Mouse (Mus musculus) hematopoietic stem cell, adult 5-6 weeks (primary cell): ENCODE measurements around the gene Tnfrsf9. TPM values are rescaled to one million over a fixed set of nuclear protein-coding genes. Genes with fewer than 3 reads are reported as not detected.

Experiments used
- ATAC-seq, 2 experiments: fragments of 125-278 bp in 1 of 2; replicated peaks in 1 of 2; 2 replicates each; pipeline ENCODE4 v1.8.0; 2016 to 2017; ENCODE audit warnings: inconsistent platforms in 2 of 2, mild to moderate bottlenecking in 2 of 2, moderate number of reproducible peaks in 2 of 2, low read depth in 1 of 2, moderate TSS enrichment in 1 of 2; ENCODE audit not compliant: low FRiP score in 2 of 2, poor library complexity in 2 of 2, severe bottlenecking in 2 of 2, insufficient read depth in 1 of 2, low TSS enrichment in 1 of 2
- total RNA-seq: library from RNA; stranded (forward); fragments of 172-1452, 232-1000 nt; gene quantifications from 2 replicates; pipeline ENCODE4 v1.2.3, GENCODE M21; 2017

Tnfrsf9 gene
- total RNA-seq, 1 experiment from 2014 or later: not detected

DNA sequence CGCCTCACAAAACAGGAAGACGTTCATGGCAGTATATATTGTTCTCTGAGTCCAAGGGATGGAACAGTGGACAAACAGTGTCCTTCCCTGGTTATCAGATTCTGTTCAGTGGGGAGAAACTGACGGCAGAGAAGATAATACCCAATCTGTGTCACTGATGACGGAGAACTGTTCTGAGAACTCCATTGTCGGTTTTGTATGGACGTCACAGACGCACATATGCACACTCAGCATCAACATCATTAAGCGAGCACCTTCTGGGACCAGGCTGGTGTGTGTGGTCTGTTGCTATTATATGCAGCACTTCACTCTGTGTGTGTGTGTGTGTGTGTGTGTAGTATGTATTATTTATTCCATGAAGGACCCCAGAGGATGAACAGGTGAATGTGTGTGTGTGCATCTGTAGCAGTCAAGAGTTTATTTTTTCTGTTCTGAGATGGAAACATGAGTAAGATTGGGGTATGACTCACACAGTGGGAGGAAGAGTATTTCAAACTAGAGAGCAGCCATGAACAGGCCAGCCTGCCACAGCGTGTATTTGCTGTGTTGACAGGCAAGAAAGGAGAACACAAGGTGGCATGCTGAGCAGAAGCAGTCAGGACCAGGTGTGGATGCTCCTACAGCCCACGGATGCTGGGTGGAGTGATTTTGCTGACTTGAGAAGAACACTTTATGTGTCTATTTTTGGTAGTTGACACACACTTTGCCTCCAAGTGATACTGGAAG lies 982 bp downstream of the Tnfrsf9 start:
- no peak for ATAC-seq

DNA sequence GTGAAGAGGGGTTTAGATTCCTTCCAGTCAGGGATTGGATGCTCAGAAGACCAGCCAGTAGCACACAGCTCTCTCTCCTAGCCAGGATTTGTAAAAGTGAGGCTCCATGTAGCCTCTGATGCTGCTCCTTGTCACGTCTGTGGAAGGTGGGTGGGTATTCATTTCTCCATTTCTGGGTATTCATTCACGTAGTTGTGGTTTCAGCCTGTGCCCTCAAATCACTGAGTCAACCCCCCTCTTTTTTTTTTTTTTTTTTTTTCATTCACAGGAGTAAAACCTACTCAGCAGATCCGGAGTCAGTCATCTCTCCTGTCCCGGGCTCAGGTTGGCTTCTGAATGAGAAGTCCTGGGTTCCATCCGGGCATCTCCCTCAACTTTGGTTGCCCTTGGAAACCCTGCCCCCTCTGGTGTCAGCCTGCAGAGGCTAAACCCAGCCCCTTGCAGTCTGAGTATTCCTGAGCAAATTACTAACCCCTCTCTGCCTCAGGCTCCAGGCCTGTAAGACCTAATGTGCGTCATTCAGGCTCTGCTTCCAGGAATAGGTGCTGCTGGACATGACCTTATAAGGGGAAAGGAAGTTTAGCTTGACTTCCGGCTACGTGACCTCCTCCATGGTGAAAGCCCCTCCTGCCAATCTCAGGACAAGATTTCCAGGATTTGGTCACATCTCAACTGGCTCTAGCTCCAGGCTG lies 3.1 kb downstream of the Tnfrsf9 start:
- no peak for ATAC-seq

DNA sequence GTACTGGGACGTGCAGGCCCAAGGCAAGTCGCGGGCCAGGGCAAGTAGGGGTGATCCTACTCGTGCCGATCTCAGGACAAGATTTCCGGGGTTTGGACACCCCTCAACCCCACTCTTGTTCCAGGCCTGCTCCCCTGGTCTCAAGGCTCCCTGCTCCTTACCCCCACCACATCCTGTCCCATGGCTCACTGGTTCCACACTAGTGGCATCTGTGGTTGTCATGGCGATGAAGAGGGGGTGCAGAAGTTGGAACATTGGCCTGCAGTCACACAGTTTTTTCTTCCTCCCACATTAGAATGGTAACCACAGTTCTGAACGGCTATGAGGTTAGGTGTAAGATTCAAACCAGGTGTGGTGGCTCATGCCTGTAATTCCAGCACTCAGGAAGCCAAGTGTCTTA lies 6.8 kb downstream of the Tnfrsf9 start:
- no peak for ATAC-seq

DNA sequence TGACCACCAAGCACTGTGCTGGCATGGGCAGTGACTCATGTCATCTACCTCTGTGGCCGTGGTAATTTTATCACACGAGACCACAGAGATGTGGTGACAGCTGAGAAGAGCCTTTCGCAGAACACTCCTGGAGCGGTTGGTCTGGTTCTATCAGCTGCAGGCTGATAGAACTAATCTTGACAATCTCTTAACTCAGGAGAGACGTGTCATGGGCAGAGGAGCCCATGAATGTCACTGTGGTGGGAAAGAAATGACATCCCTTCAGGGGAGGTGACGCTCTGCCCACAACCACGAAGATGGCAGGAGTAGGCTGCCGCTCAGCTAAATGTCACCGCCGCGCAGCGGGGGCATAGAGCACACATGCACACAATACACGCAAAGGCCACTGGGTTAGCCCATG lies 9.9 kb downstream of the Tnfrsf9 start:
- peak; percentile 22 to 30; a peak in 2 of 4 replicates for ATAC-seq

- no peak for ATAC-seq
Measured at GRCm38 (mm10) chr4:150924936-150925335, 10.6 kb downstream of the Tnfrsf9 start.

DNA sequence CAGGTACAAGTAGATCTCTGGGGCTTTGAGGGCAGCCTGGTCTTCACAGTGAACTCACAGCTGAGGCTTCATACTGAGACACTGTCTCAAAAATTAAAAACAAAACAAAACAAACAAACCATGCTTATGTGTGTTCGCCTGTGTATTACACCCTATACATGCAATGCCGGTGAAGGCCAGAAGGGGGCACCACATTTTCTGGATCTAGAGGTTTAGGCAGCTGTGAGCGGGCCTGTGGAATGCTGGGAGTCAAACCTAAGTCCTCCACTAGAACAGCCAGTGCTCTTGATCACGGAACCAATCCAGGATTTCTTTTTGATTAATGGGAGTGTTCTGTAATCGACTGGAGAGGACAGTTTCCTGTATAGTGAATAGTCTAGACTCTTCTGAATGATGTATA lies 11.6 kb downstream of the Tnfrsf9 start:
- no peak for ATAC-seq

DNA sequence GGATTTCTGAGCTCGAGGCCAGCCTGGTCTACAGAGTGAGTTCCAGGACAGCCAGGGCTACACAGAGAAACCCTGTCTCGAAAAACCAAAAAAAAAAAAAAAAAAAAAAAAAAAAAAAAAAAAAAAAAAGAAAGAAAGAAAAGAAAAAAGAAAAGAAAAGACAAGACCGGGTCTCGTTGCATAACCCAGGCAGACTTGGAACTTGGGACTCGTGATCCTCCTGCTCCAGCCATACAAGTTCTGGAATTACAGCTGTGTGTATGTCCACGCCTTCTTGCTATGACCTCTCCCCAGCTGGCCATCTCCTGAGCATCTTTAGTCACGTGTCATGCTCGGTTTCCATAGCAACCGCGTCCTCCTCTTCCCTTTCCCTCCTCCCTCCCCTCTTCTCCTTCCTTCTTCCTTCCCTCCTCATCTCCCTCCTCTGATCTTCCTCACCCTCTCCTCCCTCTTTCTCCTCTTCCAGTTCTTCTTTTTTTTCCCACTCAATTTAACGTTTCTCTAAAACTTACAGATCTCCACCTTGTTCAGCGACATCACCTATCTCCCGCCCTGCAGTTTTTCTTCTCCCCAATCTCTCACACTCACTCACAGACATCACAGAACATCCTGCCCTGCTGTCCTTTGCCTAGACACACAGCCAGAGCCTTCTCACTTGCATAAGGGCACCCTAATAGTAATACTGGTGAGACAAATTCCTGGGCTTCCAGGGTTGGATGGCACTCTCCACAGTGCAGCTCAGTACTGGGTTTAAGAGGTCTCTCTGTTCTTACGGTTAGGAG lies 12.8 kb downstream of the Tnfrsf9 start:
- 0 out of 4 replicates have a peak, but pooled peaks of 1 of the 2 experiments have one; percentile 12 for ATAC-seq

- ATAC-seq: peak; percentile 18 to 31; a peak in 2 of 4 replicates
Measured at GRCm38 (mm10) chr4:150927789-150928188, 13.4 kb downstream of the Tnfrsf9 start.

DNA sequence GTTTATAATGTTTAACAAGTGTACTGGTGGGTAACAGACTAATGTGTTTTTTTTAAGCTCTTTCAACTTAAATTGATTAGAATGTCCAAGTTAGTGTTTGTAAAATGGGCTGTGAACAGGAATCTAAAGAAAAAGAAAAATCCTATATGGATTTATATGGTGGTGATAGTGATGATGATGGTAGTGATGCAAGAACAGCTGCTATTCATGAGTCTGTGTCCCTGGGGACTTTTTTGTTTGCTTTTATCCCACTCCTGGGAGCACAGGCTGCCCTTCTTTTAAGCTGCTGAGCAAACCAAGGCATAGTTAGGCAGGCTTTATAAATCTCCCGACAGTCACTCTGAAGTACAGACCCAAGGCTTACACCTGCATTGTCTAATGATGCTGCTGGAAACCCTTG lies 19.1 kb downstream of the Tnfrsf9 start:
- no peak for ATAC-seq

DNA sequence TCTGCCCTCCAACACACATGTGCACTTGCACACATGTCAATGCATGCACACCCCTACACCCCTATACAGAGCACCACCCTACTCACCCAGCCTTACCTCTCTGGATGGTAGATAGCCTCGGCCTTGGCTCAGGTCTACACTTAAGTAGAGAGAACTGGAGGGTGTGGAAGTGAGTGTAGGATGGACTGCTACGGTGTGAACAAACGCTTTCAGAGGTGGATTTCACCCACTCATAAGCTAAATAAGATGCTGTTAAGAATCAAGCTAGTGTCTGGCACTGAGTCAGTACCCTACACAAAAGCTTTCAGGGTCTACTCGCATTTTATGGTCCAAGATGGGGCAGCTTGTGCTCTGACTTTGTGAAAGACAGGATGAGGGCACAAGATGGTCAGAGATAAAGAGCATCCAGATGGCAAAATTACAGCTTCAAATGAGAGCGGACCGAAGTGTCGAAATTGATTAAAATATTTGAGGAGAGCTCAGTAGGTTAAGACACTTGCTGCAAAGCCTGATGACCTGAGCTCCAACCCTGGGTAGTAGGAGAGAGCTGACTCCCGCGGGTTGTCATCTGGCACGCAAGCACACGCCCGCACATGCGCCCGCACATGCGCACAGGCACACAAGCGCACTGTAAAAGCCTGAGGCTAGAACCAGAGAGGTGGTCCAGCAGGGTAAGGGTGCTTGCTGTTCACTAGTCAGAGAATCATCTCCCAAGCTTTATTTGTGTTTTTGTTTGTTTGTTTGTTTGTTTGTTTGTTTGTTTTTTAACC lies 23.1 kb downstream of the Tnfrsf9 start:
- no peak for ATAC-seq

DNA sequence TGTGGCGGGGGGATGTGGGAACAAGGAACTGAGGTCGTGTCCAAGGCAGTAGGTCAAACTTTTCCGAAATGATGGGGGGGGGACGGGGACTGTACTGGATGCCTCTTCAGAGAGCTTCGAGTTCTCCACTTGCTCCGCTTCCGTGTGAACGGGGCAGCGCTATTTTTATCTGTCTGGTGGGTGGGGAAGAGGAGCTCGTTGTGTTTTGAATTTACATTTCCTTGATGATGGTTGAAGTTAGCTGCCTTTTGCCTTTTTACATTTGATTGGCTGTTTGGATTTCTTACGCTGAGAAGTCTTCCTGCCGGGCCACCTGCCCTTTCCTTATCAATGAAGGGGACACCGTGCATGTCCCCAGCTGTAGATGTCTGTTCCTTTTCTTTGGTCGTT lies 23.7 kb downstream of the Tnfrsf9 start:
- ATAC-seq: no peak

- no peak for ATAC-seq
Measured at GRCm38 (mm10) chr4:150939991-150940651, 25.8 kb downstream of the Tnfrsf9 start.

DNA sequence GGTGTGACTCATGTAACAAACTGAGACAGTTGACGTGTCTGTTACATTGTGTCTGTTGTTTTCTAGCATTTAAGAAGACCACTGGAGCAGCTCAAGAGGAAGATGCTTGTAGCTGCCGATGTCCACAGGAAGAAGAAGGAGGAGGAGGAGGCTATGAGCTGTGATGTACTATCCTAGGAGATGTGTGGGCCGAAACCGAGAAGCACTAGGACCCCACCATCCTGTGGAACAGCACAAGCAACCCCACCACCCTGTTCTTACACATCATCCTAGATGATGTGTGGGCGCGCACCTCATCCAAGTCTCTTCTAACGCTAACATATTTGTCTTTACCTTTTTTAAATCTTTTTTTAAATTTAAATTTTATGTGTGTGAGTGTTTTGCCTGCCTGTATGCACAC lies 30.3 kb downstream of the Tnfrsf9 start:
- no peak for ATAC-seq

DNA sequence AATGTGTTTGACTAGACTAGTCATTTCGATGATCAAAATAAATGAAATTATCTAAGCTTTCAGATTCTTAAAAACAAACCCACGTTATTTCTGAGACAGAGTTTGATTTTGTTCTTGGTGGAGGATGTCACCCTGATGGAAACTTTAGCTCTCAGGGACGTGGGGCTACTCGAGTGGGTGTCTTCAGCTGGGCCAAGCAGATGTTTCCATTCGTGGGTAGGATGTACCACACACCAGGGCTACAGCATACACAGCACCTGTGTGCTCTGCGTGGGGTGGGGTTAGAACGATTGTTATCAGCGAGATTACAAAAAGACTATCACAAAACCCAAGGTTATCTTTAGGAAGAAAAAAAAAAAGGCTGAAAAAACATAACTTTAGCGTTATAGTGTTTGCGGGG lies 36.6 kb downstream of the Tnfrsf9 start:
- no peak for ATAC-seq

- ATAC-seq: no peak
Measured at GRCm38 (mm10) chr4:150956369-150957105, 42.2 kb downstream of the Tnfrsf9 start.

DNA sequence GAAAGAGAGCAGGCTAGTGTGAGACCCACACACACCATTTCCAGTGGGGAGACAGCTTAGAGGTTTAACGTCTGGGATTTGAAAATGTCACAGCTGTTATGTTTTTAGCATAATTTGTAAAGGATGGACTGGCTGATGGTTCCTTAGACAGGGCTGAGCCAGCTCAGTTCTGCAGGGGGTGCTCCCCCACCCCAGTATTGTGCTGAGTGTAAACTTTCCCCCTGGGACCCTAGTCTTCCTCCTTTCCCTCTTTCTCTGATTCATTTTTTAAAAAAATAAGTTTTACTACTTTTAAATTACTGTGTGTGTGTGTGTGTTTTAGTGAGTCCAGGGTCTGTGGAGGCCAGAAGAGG lies 42.7 kb downstream of the Tnfrsf9 start:
- no peak for ATAC-seq
